Mouse (Mus musculus) limb, embryonic 14.5 days (tissue): ENCODE measurements around the gene Crabp1. TPM values are rescaled to one million over a fixed set of nuclear protein-coding genes. Genes with fewer than 3 reads are reported as not detected.

ENCODE experiments used
- ATAC-seq: fragments of 200-750 bp; cut with Nextera tagmentation; 2 replicates; pipeline ENCODE4 v1.8.0; 2017; ENCODE audit warnings: low read depth, moderate number of reproducible peaks, moderate TSS enrichment; ENCODE audit not compliant: low FRiP score
- DNase-seq: peaks from one replicate; pipeline ENCODE4 v3.0.0-alpha.2; 2015; ENCODE audit warnings: low spot score
- H3K27ac ChIP-seq: fragments of 300-500 bp; sonication (generic); replicated peaks from 2 replicates; pipeline ENCODE4 v1.5.1; 2014; ENCODE audit warnings: low read depth, mild to moderate bottlenecking, low read length, moderate library complexity, mixed read lengths
- H3K27me3 ChIP-seq: fragments of 300-500 bp; sonication (generic); 2 replicates; pipeline ENCODE4 v1.6.1; 2014; ENCODE audit warnings: low read length, mixed read lengths; ENCODE audit not compliant: control insufficient read depth, insufficient read depth
- H3K36me3 ChIP-seq: fragments of 300-500 bp; sonication (generic); 2 replicates; pipeline ENCODE4 v1.6.1; 2014; ENCODE audit warnings: mild to moderate bottlenecking, low read length, moderate library complexity, mixed read lengths; ENCODE audit not compliant: control insufficient read depth, insufficient read depth
- H3K4me1 ChIP-seq: fragments of 300-500 bp; sonication (generic); 2 replicates; pipeline ENCODE4 v1.6.1; 2014; ENCODE audit warnings: antibody characterized with exemption, low read length, mixed read lengths; ENCODE audit not compliant: control insufficient read depth, insufficient read depth
- H3K4me2 ChIP-seq: fragments of 300-500 bp; sonication (generic); replicated peaks from 2 replicates; pipeline ENCODE4 v1.6.1; 2014; ENCODE audit warnings: low read depth, mild to moderate bottlenecking, low read length, moderate library complexity; ENCODE audit not compliant: severe bottlenecking
- H3K4me3 ChIP-seq: fragments of 300-500 bp; sonication (generic); replicated peaks from 2 replicates; pipeline ENCODE4 v1.5.1; 2014; ENCODE audit warnings: low read length
- H3K9ac ChIP-seq: fragments of 300-500 bp; sonication (generic); 2 replicates; pipeline ENCODE4 v1.6.1; 2014; ENCODE audit warnings: mild to moderate bottlenecking, low read depth, low read length, moderate library complexity; ENCODE audit not compliant: severe bottlenecking
- H3K9me3 ChIP-seq: fragments of 300-500 bp; sonication (generic); 2 replicates; pipeline ENCODE4 v1.6.1; 2016; ENCODE audit warnings: low read length; ENCODE audit not compliant: control insufficient read depth
- POLR2A ChIP-seq: fragments of 200-500 bp; IDR thresholded peaks from 2 replicates; pipeline ENCODE4 v1.8.0; 2012; ENCODE audit warnings: inconsistent platforms, mild to moderate bottlenecking, moderate library complexity, borderline replicate concordance; ENCODE audit not compliant: insufficient read depth, insufficient read length; ENCODE audit errors: extremely low read depth
- WGBS: fragments of 180-500 bp; shearing (Covaris S2); extraction: QIAGEN DNeasy Blood & Tissue Kit; methylation state at CpG from one replicate; pipeline ENCODE4 v1.1.7; 2014; 5-methylcytosine and 5-hydroxymethylcytosine counted together
- polyA plus RNA-seq, 2 experiments: library from polyadenylated mRNA; depleted of rRNA in 1 of 2; stranded (reverse) in 1 of 2; unstranded in 1 of 2; fragments of >200 nt; fragmentation: Nextera tagmentation in 1 of 2; extraction: Ambion mirVana in 1 of 2; gene quantifications; 2 replicates each; pipeline versions ENCODE4 v1.2.1 to v1.2.3; 2012 to 2014

Gene Crabp1
- polyA plus RNA-seq, 2 experiments, result 755 to 800 TPM

DNA sequence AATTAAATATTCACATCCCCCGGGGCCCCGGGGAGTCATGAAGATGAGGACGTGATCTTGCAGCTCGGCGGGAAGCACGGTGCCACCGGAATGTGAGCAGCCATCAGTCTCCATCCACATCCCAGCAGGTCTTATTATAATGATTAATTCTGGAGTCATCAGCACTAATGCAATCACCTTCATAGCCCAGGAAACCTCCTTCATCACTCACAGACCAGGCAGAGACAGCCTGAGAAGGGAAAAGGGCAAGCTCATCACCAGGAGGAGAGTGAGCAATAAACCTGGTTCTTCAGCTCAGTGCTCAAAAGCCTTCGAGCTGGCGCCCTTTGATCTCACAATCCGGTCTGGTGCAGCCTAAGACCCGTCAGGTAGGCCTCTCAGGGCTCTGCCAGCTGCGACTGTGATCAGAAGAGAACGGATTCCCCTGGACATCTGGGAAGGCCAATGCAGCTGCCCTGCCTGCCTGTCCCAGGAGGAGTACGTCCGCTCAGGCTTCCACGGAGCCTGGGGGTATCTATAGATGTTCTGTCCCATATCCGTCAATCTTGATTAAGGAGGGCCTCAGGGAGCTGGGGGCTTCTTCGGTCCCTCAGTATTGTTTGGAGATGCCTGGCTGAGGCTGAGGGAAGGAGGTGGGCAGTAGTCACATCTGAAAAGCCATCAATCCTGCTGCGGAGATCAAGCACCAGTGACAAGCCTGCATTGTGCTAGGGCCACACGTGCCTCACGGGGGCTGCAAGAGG, 12.2 kb upstream of the Crabp1 start:
- no peak overlapping the region for H3K9ac ChIP-seq
- no peak for DNase-seq
- TF ChIP-seq POLR2A, result no peak
- no peaks in the 10 kb centered on the region for H3K4me1 ChIP-seq
- no peak overlapping the region for H3K4me2 ChIP-seq
- H3K9me3 ChIP-seq, result no peaks in the 10 kb centered on the region
- no peak overlapping the region for H3K27ac ChIP-seq
- WGBS, result 17% methylated on average over 21 of the region's 21 CpGs
- no peak for ATAC-seq
- no peaks in the 10 kb centered on the region for H3K36me3 ChIP-seq
- no peaks in the 10 kb centered on the region for H3K27me3 ChIP-seq
- no peak overlapping the region for H3K4me3 ChIP-seq

DNA sequence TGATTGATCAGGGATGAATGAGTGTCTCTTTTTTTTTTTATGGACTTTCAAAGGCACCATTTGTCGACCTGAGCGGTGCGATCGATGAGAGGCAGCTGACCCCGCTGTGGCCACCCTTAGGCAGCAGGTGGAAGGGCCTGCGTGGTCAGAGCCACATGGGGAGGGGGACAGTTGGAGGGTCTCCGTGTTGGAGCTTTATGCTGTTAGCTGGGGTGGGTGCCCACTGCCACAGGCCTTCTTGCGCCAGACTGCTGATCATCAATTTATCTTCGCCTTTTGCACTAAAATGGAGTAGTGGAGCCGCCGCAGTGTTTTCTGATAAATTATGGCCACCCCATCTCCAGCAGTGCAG, 11.6 kb upstream of the Crabp1 start:
- WGBS, result 45% methylated on average over 11 of the region's 11 CpGs
- H3K4me1 ChIP-seq, result no peaks in the 10 kb centered on the region
- H3K9ac ChIP-seq, result no peak overlapping the region
- TF ChIP-seq POLR2A, result no peak
- H3K36me3 ChIP-seq, result no peaks in the 10 kb centered on the region
- DNase-seq (no peak), ATAC-seq (no peak)
- no peaks in the 10 kb centered on the region for H3K27me3 ChIP-seq
- H3K27ac ChIP-seq, result no peak overlapping the region
- H3K4me3 ChIP-seq, result no peak overlapping the region
- no peaks in the 10 kb centered on the region for H3K9me3 ChIP-seq
- H3K4me2 ChIP-seq, result no peak overlapping the region

DNA sequence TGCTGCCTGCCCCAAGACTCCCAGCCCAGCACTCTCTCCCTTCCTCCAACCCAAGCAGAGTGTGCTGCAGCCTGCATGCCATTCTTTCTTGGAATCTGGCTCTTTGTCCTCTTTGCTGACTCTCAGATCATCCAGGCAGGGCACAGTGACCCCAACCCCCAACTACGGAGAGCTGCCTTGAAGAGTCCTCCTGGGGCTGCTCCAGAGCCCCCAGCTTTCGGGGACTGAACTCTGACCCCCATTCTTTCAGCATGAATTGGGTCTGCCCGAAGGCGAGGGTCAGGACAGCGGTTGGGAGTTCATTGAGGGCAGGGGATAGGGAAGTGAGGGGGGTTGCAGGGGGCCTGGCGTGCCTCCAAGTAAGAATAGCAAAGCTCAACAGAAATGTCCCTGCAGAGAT, 5.0 kb upstream of the Crabp1 start:
- TF ChIP-seq POLR2A, result no peak
- Histone ChIP-seq H3K9me3 (no peaks in the 10 kb centered on the region), H3K27ac (no peak overlapping the region), H3K27me3 (no peaks in the 10 kb centered on the region), H3K36me3 (no peaks in the 10 kb centered on the region), H3K4me1 (peaks cover 5% of the 10 kb centered on the region), H3K4me3 (no peak overlapping the region), H3K4me2 (no peak overlapping the region), H3K9ac (no peak overlapping the region)
- no peak for DNase-seq
- 43% methylated on average over 6 of the region's 6 CpGs for WGBS
- ATAC-seq, result no peak

DNA sequence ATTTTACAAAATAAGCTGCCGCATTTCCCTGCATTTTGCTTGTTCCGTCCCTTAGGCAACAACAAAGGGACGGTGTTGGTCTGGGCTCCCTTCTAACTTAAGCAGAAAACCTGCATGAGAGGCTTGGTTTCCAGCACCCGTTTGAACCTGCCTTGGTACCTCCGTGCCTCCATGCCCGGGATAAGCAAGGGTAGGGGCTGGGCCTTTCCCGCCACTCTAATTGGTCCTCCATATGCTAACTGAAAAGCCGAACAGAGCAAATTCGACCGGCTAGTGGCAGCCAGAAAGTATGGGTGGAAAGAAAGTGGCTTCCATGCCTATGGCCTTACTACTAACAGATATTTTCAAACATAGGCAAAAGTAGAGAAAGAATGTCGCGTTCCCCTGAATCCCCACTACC, 457 bp upstream of the Crabp1 start:
- DNase-seq (no peak), ATAC-seq (no peak; the same call in 1 of the 2 replicates)
- peaks cover 9% of the 10 kb centered on the region; the same call in 1 of the 2 replicates for H3K27me3 ChIP-seq
- H3K4me1 ChIP-seq, result peaks cover 9% of the 10 kb centered on the region
- H3K36me3 ChIP-seq, result peaks cover 6% of the 10 kb centered on the region; the same call in 1 of the 2 replicates
- peak overlapping the region; percentile 61 for H3K9ac ChIP-seq
- TF ChIP-seq POLR2A, result no peak
- H3K4me3 ChIP-seq, result peak overlapping the region; percentile 58
- peak overlapping the region; percentile 94 for H3K4me2 ChIP-seq
- peak overlapping the region; percentile 20; the same call in 1 of the 2 replicates for H3K27ac ChIP-seq
- no peaks in the 10 kb centered on the region for H3K9me3 ChIP-seq
- 14% methylated on average over 12 of the region's 12 CpGs for WGBS

DNA sequence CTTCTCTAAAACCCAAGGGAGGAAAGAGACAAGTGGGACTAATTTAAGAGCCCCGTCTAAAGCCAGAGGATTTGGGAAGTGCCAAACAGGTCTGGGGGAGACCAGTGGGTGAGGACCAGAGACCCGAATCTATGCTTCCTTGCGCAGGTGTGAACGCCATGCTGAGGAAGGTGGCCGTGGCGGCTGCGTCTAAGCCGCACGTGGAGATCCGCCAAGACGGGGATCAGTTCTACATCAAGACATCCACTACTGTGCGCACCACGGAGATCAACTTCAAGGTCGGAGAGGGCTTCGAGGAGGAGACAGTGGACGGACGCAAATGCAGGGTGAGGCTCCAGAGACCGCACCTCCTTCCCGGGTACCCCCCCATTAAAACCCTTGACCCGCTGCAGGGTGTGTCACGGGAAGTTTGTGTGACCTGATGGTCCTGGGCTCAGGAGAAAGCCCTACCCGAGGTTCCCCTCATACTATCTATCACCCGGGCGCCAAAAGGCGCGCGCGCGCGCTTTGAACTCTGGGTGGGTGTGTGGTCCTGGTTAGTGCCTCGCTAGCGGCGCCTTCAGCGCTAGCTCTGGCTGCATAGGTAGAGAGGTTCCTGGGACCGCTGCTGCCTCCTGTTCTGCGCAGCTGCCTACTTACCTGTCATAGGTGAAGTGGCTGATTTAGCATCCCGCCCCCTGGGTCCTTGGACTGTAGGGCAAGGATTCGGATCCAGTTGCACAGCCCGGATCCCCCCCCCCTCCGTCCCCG, 963 bp downstream of the Crabp1 start:
- DNase-seq, result no peak
- peaks cover 12% of the 10 kb centered on the region; the same call in 1 of the 2 replicates for H3K36me3 ChIP-seq
- no peak for TF ChIP-seq POLR2A
- peak; percentile 39; the same call in 1 of the 2 replicates for ATAC-seq
- WGBS, result under 1% methylated on average over 41 of the region's 41 CpGs
- peaks cover 9% of the 10 kb centered on the region; the same call in 1 of the 2 replicates for H3K27me3 ChIP-seq
- peak overlapping the region; percentile 61 for H3K9ac ChIP-seq
- no peaks in the 10 kb centered on the region for H3K9me3 ChIP-seq
- H3K27ac ChIP-seq, result no peak overlapping the region
- H3K4me2 ChIP-seq, result peak overlapping the region; percentile 94
- H3K4me1 ChIP-seq, result peaks cover 21% of the 10 kb centered on the region; the same call in 1 of the 2 replicates
- peak overlapping the region; percentile 58 for H3K4me3 ChIP-seq
